Mouse (Mus musculus): ENCODE measurements at regions not wholly inside any gene's neighbourhood (a gene's known extent, or its start where the extent isn't known, plus 50 kb on each side); places are given as distances from the start of the nearest gene placed in this dataset.
A peak's percentile ranks its signal among the peaks of the same experiment; 100 is the strongest.

GRCm38 (mm10) chr8:113916649-113917048 lies 68.1 kb upstream of the Adamts18 start:
- DNase-seq (ENCODE audit: low spot score in 2 of 2) = no peak

- DNase-seq (ENCODE audit: low spot score in 2 of 2) = no peak
These were observed 68.7 kb upstream of the Adamts18 start for GRCm38 (mm10) chr8:113917197-113917596.

- no peak for DNase-seq (ENCODE audit: low spot score in 2 of 2)
These were observed 71.8 kb upstream of the Adamts18 start for GRCm38 (mm10) chr8:113920306-113920705.

GRCm38 (mm10) chr8:113923381-113923780 lies 74.8 kb upstream of the Adamts18 start:
- DNase-seq (ENCODE audit: low spot score in 2 of 2) = no peak

GRCm38 (mm10) chr8:113953721-113954120 lies 105.2 kb upstream of the Adamts18 start:
- DNase-seq (ENCODE audit: low spot score in 2 of 2) = no peak

- no peak for DNase-seq (ENCODE audit: low spot score in 2 of 2)
These were observed 108.0 kb upstream of the Adamts18 start for GRCm38 (mm10) chr8:113956439-113957043.

- no peak for DNase-seq (ENCODE audit: low spot score in 2 of 2)
These were observed 109.3 kb upstream of the Adamts18 start for GRCm38 (mm10) chr8:113957821-113958220.

GRCm38 (mm10) chr8:113975810-113976209 lies 127.3 kb upstream of the Adamts18 start:
- no peak for DNase-seq (ENCODE audit: low spot score in 2 of 2)

GRCm38 (mm10) chr8:113976626-113977025 lies 128.1 kb upstream of the Adamts18 start:
- no peak for DNase-seq (ENCODE audit: low spot score in 2 of 2)

- no peak for DNase-seq (ENCODE audit: low spot score in 2 of 2)
These were observed 128.5 kb upstream of the Adamts18 start for GRCm38 (mm10) chr8:113977072-113977471.

GRCm38 (mm10) chr8:113978946-113979345 lies 130.4 kb upstream of the Adamts18 start:
- no peak for DNase-seq (ENCODE audit: low spot score in 2 of 2)

- no peak for DNase-seq (ENCODE audit: low spot score in 2 of 2)
These were observed 131.3 kb upstream of the Adamts18 start for GRCm38 (mm10) chr8:113979837-113980236.

- no peak for DNase-seq (ENCODE audit: low spot score in 2 of 2)
These were observed 132.8 kb upstream of the Adamts18 start for GRCm38 (mm10) chr8:113981339-113981738.

- DNase-seq (ENCODE audit: low spot score in 2 of 2) = peak; percentile 53 to 59
These were observed 136.3 kb upstream of the Adamts18 start for GRCm38 (mm10) chr8:113984845-113985244.

- DNase-seq (ENCODE audit: low spot score in 2 of 2) = no peak
These were observed 136.9 kb upstream of the Adamts18 start for GRCm38 (mm10) chr8:113985471-113985870.

- DNase-seq (ENCODE audit: low spot score in 2 of 2) = no peak
These were observed 137.4 kb upstream of the Adamts18 start for GRCm38 (mm10) chr8:113985948-113986347.

GRCm38 (mm10) chr8:113990718-113991117 lies 142.2 kb upstream of the Adamts18 start:
- DNase-seq (ENCODE audit: low spot score in 2 of 2) = no peak

- DNase-seq (ENCODE audit: low spot score in 2 of 2) = no peak
These were observed 134.5 kb upstream of the Nudt7 start for GRCm38 (mm10) chr8:113998881-113999280.

GRCm38 (mm10) chr8:114001674-114002073 lies 131.7 kb upstream of the Nudt7 start:
- no peak for DNase-seq (ENCODE audit: low spot score in 2 of 2)

- DNase-seq (ENCODE audit: low spot score in 2 of 2) = no peak
These were observed 128.9 kb upstream of the Nudt7 start for GRCm38 (mm10) chr8:114004436-114004835.

- DNase-seq (ENCODE audit: low spot score in 2 of 2) = no peak
These were observed 126.8 kb upstream of the Nudt7 start for GRCm38 (mm10) chr8:114006587-114006986.

GRCm38 (mm10) chr8:114007103-114007502 lies 126.3 kb upstream of the Nudt7 start:
- no peak for DNase-seq (ENCODE audit: low spot score in 2 of 2)

- no peak for DNase-seq (ENCODE audit: low spot score in 2 of 2)
These were observed 115.0 kb upstream of the Nudt7 start for GRCm38 (mm10) chr8:114018364-114018763.
